Mouse (Mus musculus): ENCODE results near the gene Stoml1.

The Stoml1 gene

GRCm38 (mm10) chr9:58303115-58303514, 50.2 kb downstream of the Stoml1 start:
- DNase-seq (ENCODE audit: low spot score in 2 of 2) = no peak

GRCm38 (mm10) chr9:58303599-58304271, 50.8 kb downstream of the Stoml1 start:
- no peak for DNase-seq (ENCODE audit: low spot score in 2 of 2)

GRCm38 (mm10) chr9:58305686-58306085, 52.7 kb downstream of the Stoml1 start:
- no peak for DNase-seq (ENCODE audit: low spot score in 2 of 2)

- DNase-seq (ENCODE audit: low spot score in 2 of 2) = no peak
These were observed 55.4 kb downstream of the Stoml1 start for GRCm38 (mm10) chr9:58308395-58308794.

GRCm38 (mm10) chr9:58310043-58310660, 57.2 kb downstream of the Stoml1 start:
- no peak for DNase-seq (ENCODE audit: low spot score in 2 of 2)

- DNase-seq (ENCODE audit: low spot score in 2 of 2) = no peak
These were observed 58.4 kb downstream of the Stoml1 start for GRCm38 (mm10) chr9:58311191-58311910.

Measured in thymus, postnatal 10 days (tissue).